Mouse (Mus musculus) kidney, embryonic 14.5 days (tissue): Measurements from ENCODE around the gene Apba3. TPM values are rescaled to one million over a fixed set of nuclear protein-coding genes. Genes with fewer than 3 reads are reported as not detected.

Experiments used
- ATAC-seq: fragments of 200-750 bp; cut with Nextera tagmentation; 2 replicates; pipeline ENCODE4 v1.8.0; 2017; ENCODE audit warnings: moderate number of reproducible peaks, mild to moderate bottlenecking, moderate TSS enrichment, moderate library complexity; ENCODE audit not compliant: low FRiP score, low TSS enrichment
- H3K27ac ChIP-seq: fragments of 300-500 bp; sonication (generic); 2 replicates; pipeline ENCODE4 v1.5.1; 2014; ENCODE audit warnings: low read depth, mild to moderate bottlenecking, low read length, moderate library complexity, mixed read lengths
- H3K27me3 ChIP-seq: fragments of 300-500 bp; sonication (generic); 2 replicates; pipeline ENCODE4 v1.6.1; 2014; ENCODE audit warnings: mild to moderate bottlenecking, low read length; ENCODE audit not compliant: control insufficient read depth, insufficient read depth
- H3K36me3 ChIP-seq: fragments of 300-500 bp; sonication (generic); 2 replicates; pipeline ENCODE4 v1.6.1; 2014; ENCODE audit warnings: low read length, mixed read lengths; ENCODE audit not compliant: control insufficient read depth, insufficient read depth
- H3K4me1 ChIP-seq: fragments of 300-500 bp; sonication (generic); 2 replicates; pipeline ENCODE4 v1.6.1; 2014; ENCODE audit warnings: low read length, mixed read lengths; ENCODE audit not compliant: control insufficient read depth, insufficient read depth
- H3K4me2 ChIP-seq: fragments of 300-500 bp; sonication (generic); replicated peaks from 2 replicates; pipeline ENCODE4 v1.6.1; 2014; ENCODE audit warnings: low read depth, mild to moderate bottlenecking, low read length
- H3K4me3 ChIP-seq: fragments of 300-500 bp; sonication (generic); 2 replicates; pipeline ENCODE4 v1.5.1; 2014; ENCODE audit warnings: mild to moderate bottlenecking, low read length
- H3K9ac ChIP-seq: fragments of 300-500 bp; sonication (generic); 2 replicates; pipeline ENCODE4 v1.6.1; 2014; ENCODE audit warnings: low read depth, mild to moderate bottlenecking, low read length, moderate library complexity
- H3K9me3 ChIP-seq: fragments of 300-500 bp; sonication (generic); 2 replicates; pipeline ENCODE4 v1.6.1; 2016; ENCODE audit warnings: low read length; ENCODE audit not compliant: control insufficient read depth
- WGBS: fragments of 180-500 bp; shearing (Covaris S2); extraction: QIAGEN DNeasy Blood & Tissue Kit; methylation state at CpG from one replicate; pipeline ENCODE4 v1.1.7; 2014; 5-methylcytosine and 5-hydroxymethylcytosine counted together
- polyA plus RNA-seq: library from polyadenylated mRNA; unstranded; fragments of >200 nt; fragmentation: Nextera tagmentation; extraction: Ambion mirVana; gene quantifications from 2 replicates; pipeline ENCODE4 v1.2.1, GENCODE M21; 2014

Gene Apba3
- polyA plus RNA-seq, 1 experiment from 2014 or later: 51.4 TPM

DNA sequence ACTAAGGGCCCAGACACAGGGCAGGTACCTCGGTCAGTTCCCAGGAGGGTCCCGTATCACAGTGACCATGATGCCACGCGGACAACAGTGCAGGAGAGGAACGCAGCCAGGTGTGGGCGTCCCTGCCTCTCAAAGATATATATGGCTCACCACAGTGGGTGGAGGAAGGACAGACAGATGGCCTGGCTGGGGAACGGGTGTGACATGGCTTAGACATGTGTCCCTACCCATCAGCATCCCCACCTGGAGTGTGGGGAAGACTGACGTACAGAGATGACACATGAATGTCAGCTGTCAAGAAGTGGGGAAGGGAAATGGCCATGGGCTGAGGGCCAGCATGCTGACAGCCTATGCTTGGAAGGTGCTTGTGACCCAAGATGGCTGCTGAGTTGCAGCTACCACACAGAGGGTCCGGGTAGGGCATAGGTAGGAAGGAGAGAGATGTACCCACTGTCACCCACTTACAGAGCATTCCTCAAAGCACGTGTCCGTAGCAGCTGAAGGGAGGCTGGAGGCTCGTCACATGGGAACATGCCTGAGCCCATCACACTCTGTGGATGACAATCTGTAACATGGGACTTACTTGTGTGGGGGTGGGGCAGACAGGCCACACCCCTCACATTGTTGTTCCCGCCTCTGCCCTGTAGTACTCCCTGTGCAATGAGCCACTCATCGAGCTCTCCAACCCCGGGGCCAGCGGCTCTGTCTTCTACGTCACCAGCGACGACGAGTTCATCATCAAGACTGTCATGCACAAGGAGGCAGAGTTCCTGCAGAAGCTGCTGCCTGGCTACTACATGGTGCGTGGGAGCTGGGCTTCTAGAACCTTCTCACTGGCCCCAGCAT is 40.3 kb downstream of the Apba3 start:
- H3K27me3 ChIP-seq: no peaks in the 10 kb centered on the region
- no peaks in the 10 kb centered on the region for H3K9me3 ChIP-seq
- no peak overlapping the region for H3K4me3 ChIP-seq
- H3K4me1 ChIP-seq: peaks cover 20% of the 10 kb centered on the region; the same call in 1 of the 2 replicates
- H3K4me2 ChIP-seq: no peak overlapping the region
- no peak for ATAC-seq
- H3K9ac ChIP-seq: no peak overlapping the region
- 95% methylated on average over 21 of the region's 21 CpGs for WGBS
- H3K36me3 ChIP-seq: peaks cover 63% of the 10 kb centered on the region
- no peak overlapping the region for H3K27ac ChIP-seq

DNA sequence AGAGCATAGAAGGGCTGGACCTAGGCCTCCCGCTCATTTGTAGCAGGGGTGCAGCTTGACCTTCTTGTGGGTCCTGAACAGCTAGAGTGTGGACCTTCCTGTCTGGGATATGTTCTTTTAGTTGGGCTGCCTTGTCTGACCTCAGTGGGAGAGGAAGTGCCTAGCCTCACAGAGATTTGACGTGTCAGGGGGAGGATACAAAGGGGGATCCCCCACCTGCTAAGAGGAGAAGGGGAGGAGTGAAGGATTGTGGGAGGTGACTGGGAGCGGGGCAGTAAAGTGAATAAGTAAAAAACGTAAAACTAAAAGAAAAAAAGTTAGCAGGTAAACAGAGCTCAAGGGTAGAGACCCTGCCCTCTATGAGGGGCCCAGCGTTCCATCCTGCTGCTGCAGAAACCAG is 42.8 kb downstream of the Apba3 start:
- no peaks in the 10 kb centered on the region for H3K27me3 ChIP-seq
- no peak overlapping the region for H3K9ac ChIP-seq
- 84% methylated on average over 5 of the region's 5 CpGs for WGBS
- no peak overlapping the region for H3K4me2 ChIP-seq
- H3K27ac ChIP-seq: no peak overlapping the region
- H3K9me3 ChIP-seq: no peaks in the 10 kb centered on the region
- H3K4me3 ChIP-seq: no peak overlapping the region
- H3K4me1 ChIP-seq: 0 out of 2 replicates have a peak, but pooled peaks cover 9% of the 10 kb centered on the region
- no peak for ATAC-seq
- peaks cover 84% of the 10 kb centered on the region for H3K36me3 ChIP-seq

DNA sequence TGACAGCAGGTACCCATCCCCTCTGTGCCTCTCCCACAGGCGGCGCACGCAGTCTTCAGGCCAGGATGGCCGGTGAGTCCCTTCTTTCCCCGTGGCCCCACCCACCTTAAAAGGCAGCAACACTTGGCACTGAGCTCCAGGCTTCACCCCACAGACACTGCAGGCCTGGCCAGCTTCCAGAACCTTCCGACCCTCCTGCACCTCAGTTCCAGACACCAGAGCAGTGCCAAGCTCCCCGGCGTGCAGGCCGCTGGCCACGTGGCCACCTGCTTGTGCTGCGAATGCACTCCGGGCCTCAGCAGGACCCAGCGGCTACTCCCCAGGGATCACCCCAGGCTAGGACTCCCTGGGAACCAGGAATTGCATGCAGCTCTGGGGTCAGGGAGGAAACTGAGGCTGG is 46.8 kb downstream of the Apba3 start:
- WGBS: 94% methylated on average over 13 of the region's 13 CpGs
- Histone ChIP-seq H3K4me1 (peaks cover 29% of the 10 kb centered on the region), H3K36me3 (peaks cover 78% of the 10 kb centered on the region), H3K9me3 (no peaks in the 10 kb centered on the region), H3K27me3 (no peaks in the 10 kb centered on the region), H3K9ac (no peak overlapping the region), H3K4me3 (no peak overlapping the region), H3K4me2 (no peak overlapping the region), H3K27ac (no peak overlapping the region)
- ATAC-seq: no peak

DNA sequence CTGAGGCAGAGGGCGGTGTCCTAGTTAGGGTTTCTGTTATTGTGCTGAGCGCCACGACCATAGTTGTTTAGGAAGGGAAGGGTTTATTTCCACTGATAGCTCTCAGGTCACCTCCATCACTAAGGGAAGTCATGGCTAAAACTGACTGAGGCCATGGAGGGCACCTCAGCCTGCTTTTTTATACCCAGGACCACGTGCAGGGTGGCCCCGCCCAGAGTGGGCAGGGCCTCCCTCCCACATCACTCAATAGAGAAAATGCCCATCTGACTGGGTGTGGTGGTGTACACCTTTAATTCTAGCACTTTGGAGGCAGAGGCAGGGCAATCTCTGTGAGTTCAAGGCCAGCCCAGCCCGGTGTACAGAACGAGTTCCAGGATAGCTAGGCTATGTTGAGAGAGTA is 47.4 kb downstream of the Apba3 start:
- Histone ChIP-seq H3K9ac (no peak overlapping the region), H3K27ac (no peak overlapping the region), H3K4me1 (peaks cover 36% of the 10 kb centered on the region), H3K4me3 (no peak overlapping the region), H3K9me3 (no peaks in the 10 kb centered on the region), H3K27me3 (no peaks in the 10 kb centered on the region), H3K4me2 (no peak overlapping the region), H3K36me3 (peaks cover 77% of the 10 kb centered on the region)
- ATAC-seq: no peak
- 79% methylated on average over 7 of the region's 7 CpGs for WGBS

DNA sequence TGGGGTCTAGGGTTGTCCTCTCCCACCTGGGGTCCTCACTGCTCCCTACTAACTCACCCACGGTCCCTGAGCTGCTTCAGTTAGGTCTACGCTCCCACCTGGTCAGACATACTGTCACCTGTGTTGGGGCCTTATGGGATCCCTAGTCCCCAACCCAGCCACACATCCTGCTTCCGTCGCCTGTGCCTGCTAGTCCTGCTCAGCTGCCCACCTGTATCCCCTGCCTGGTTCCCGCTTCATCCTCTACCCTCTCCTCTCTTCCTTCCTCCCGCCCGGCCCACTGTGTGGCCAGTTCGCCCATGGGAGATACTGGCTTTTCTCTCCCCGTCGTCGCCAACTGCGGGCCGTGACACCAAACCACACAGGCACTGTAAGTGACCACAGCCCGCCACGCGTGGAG is 48.8 kb downstream of the Apba3 start:
- no peak overlapping the region for H3K4me3 ChIP-seq
- no peaks in the 10 kb centered on the region for H3K9me3 ChIP-seq
- H3K4me2 ChIP-seq: no peak overlapping the region
- no peak overlapping the region for H3K27ac ChIP-seq
- H3K27me3 ChIP-seq: no peaks in the 10 kb centered on the region
- no peak for ATAC-seq
- H3K9ac ChIP-seq: no peak overlapping the region
- WGBS: 92% methylated on average over 16 of the region's 16 CpGs
- peaks cover 41% of the 10 kb centered on the region for H3K4me1 ChIP-seq
- peaks cover 63% of the 10 kb centered on the region for H3K36me3 ChIP-seq

DNA sequence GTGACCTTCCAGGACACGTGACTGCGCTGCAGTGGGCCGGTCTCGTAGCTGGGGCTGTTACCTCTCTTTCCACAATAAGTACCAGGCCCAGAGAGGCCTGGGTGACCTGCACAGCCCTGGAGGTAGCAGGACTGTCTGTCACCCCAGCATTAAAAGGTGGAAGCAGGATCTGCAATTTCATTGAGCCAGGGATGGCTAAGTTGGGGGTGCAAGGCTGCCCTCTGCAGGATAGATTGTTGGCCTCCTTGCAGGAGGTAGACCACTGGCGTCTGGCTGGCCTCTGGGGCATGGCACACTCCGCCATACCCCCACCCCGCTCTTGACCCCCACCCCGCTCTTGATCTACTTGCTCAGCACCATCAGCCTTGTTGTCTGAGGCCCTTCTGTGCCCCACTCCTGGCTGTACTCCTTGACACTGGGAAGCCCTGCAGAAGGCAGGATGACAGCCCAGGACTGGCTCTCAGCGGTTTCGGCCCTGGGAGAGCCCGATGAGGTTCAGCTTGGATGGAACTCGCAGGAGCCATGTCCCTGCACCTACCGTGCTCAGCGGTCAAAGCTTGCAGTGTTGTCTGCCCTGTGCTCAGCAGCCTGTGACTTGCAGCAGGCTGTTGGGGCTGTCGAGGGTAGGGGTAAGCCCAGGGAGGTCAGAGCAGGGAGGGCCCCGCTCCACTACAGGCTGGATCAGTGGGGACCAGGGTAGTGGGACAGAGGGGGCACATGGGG is 49.7 kb downstream of the Apba3 start:
- no peak for ATAC-seq
- 32% methylated on average over 16 of the region's 16 CpGs for WGBS

DNA sequence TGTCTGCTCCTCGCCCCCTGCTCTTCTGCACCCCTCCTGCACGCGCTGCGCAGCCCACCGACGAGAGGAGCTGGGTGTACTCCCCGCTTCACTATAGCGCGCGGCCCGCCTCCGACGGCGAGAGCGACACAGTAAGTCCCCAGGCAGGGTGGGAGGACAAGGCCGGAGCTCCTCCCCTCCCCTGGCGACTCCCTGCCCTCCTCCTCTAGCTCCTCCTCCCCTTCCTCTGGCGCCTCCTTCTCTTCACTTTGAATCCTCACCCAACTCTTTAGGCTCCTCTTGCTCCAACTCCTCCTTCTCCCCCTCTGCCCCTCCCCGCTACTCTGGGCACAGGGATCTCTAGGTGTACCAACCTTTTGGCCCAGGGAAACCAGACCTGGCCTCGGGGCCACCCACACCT is 50.5 kb downstream of the Apba3 start:
- Histone ChIP-seq H3K27ac (peak overlapping the region; percentile 59; the same call in 1 of the 2 replicates), H3K36me3 (peaks cover 48% of the 10 kb centered on the region), H3K4me3 (peak overlapping the region; percentile 25), H3K4me2 (peak overlapping the region; percentile 47), H3K9me3 (no peaks in the 10 kb centered on the region), H3K4me1 (peaks cover 37% of the 10 kb centered on the region), H3K9ac (peak overlapping the region; percentile 23), H3K27me3 (no peaks in the 10 kb centered on the region)
- ATAC-seq: no peak
- WGBS: 13% methylated on average over 14 of the region's 20 CpGs

More for the DNA sequence above, 49.7 kb downstream of the Apba3 start:
- Histone ChIP-seq H3K36me3 (peaks cover 54% of the 10 kb centered on the region), H3K4me3 (peak overlapping the region; percentile 25), H3K9ac (peak overlapping the region; percentile 23; the same call in 1 of the 2 replicates), H3K4me1 (peaks cover 41% of the 10 kb centered on the region), H3K27me3 (no peaks in the 10 kb centered on the region), H3K27ac (peak overlapping the region; percentile 59), H3K9me3 (no peaks in the 10 kb centered on the region), H3K4me2 (peak overlapping the region; percentile 47)

DNA sequence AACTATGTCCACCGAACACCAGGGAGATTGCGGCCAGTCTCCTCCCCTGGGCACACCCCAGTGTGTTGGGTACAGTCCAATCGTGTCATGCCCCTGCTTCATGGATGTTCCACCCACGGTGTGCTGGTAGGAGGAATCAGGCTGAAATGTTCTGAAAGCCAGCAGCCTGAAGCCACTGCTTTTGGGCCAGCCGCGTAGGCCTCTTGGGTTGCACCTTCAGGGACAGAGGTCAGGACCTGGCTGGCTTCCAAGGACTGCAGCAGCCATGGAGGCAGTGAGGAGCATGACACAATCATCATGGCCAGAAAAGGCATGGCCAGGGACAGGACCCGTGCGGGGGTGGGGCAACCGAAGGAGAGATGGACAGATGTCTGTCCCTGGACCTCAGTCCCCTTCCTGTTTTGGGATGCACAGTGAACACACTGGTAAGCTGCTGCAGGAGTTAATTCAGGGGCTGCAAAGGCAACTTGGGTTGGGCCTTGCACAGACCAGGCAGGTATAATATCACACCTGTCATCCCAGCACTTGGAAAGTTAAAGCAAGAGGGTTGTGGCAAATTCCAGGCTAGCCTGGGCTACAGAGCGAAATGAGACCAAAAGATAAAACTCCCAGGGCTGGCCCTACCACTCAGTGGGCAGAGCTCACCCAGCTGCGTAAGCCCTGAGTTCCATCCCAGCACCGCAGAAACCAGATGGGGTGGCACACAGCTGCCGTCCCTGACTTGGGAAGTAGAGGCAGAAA is 52.0 kb downstream of the Apba3 start:
- Histone ChIP-seq H3K4me1 (peaks cover 32% of the 10 kb centered on the region), H3K9ac (peak overlapping the region; percentile 93; the same call in 1 of the 2 replicates), H3K4me2 (peak overlapping the region; percentile 76; the same call in 1 of the 2 replicates), H3K4me3 (no peak overlapping the region; the same call in 1 of the 2 replicates), H3K9me3 (no peaks in the 10 kb centered on the region), H3K36me3 (peaks cover 49% of the 10 kb centered on the region), H3K27me3 (no peaks in the 10 kb centered on the region), H3K27ac (no peak overlapping the region)
- 93% methylated on average over 13 of the region's 13 CpGs for WGBS
- no peak for ATAC-seq
